ENCODE assay signal across 8 mouse cellular contexts in the genomic region with DNA sequence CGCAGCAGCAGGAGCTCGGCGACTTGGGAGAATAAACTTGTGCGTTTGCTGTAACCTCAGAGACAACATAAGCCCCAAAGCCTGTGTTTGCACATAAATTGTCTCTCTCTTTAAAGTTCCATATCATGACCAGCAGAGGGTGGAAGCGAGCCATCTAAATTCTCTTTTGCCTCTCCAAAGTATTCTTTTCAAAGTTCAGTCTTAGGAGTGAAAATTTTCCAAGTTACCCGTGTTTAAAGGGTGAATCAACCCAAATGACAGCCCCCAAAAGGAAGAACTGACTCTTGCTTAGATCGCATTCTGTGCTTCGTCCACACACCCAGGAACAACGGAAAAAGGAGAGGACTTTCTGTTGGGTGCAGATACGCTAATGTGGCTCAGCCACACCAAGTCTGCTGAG. TPM values are rescaled to one million over a fixed set of nuclear protein-coding genes. Genes with fewer than 3 reads are reported as not detected.
A peak's percentile ranks its signal among the peaks of the same experiment; 100 is the strongest.
DNase-seq lines count a peak whose midpoint lies in the region; ATAC-seq and TF ChIP-seq lines count a peak whose summit lies in the region.

No protein-coding gene starts in this region.

- peak; percentile 43 to 82 for DNase-seq in adrenal gland, adult (ENCODE audit: inconsistent age in 2 of 2, low spot score in 1 of 2)
- DNase-seq in adrenal gland, postnatal 4 days (ENCODE audit: low spot score in 2 of 2) = no peak
- DNase-seq in urinary bladder, postnatal 14 days (ENCODE audit: low spot score) = peak; percentile 52
- DNase-seq in urinary bladder, postnatal 4 days (ENCODE audit: low spot score in 2 of 2) = no peak
- peak; percentile 75 for DNase-seq in lung, postnatal 0 days (ENCODE audit: low spot score)
- DNase-seq in testis, postnatal 10 days (ENCODE audit: low spot score) = peak; percentile 72

- TF ChIP-seq EP300 in lung, postnatal 0 days (IDR thresholded peaks at IDR 0.05) = no peak

- H3K27me3 ChIP-seq in heart, embryonic 11.5 days (ENCODE audit: control insufficient read depth, insufficient read depth, low read length) = no peaks in the 10 kb centered on the region
- no peaks in the 10 kb centered on the region for H3K27me3 ChIP-seq in kidney, embryonic 15.5 days
- H3K27me3 ChIP-seq in lung, postnatal 0 days (replicated peaks; ENCODE audit: insufficient read depth, low read length) = no peaks in the 10 kb centered on the region

- no peak overlapping the region for H3K9ac ChIP-seq in heart, embryonic 11.5 days (ENCODE audit: low read depth, low read length)
- no peak overlapping the region for H3K9ac ChIP-seq in kidney, embryonic 15.5 days
- no peak overlapping the region for H3K9ac ChIP-seq in lung, postnatal 0 days (replicated peaks; ENCODE audit: low read depth)

- H3K27ac ChIP-seq in heart, embryonic 11.5 days (ENCODE audit: low read depth, low read length) = no peak overlapping the region
- no peak overlapping the region for H3K27ac ChIP-seq in kidney, embryonic 15.5 days
- H3K27ac ChIP-seq in lung, postnatal 0 days (ENCODE audit: low read length) = no peak overlapping the region

- H3K36me3 ChIP-seq in heart, embryonic 11.5 days (ENCODE audit: control insufficient read depth, insufficient read depth, low read length) = no peaks in the 10 kb centered on the region
- H3K36me3 ChIP-seq in kidney, embryonic 15.5 days = no peaks in the 10 kb centered on the region
- H3K36me3 ChIP-seq in lung, postnatal 0 days (ENCODE audit: insufficient read depth, low read length) = no peaks in the 10 kb centered on the region

- no peak for ATAC-seq in heart, embryonic 11.5 days (replicated peaks; ENCODE audit: insufficient number of reproducible peaks, low FRiP score, low TSS enrichment)
- no peak for ATAC-seq in kidney, embryonic 15.5 days (replicated peaks; ENCODE audit: low FRiP score)
- no peak for ATAC-seq in lung, postnatal 0 days

- H3K9me3 ChIP-seq in heart, embryonic 11.5 days (replicated peaks; ENCODE audit: control insufficient read depth, low read length) = no peaks in the 10 kb centered on the region
- H3K9me3 ChIP-seq in kidney, embryonic 15.5 days (replicated peaks) = no peaks in the 10 kb centered on the region
- H3K9me3 ChIP-seq in lung, postnatal 0 days (ENCODE audit: low read length) = no peaks in the 10 kb centered on the region

- WGBS in heart, embryonic 11.5 days (ENCODE audit: insufficient replicate concordance) = 6% methylated on average over 10 of the region's 10 CpGs
- 3% methylated on average over 10 of the region's 10 CpGs for WGBS in kidney, embryonic 15.5 days
- 7% methylated on average over 10 of the region's 10 CpGs for WGBS in lung, postnatal 0 days

- peak; percentile 73 for TF ChIP-seq CTCF in lung, postnatal 0 days (IDR thresholded peaks at IDR 0.05)

- no peaks in the 10 kb centered on the region for H3K4me1 ChIP-seq in heart, embryonic 11.5 days (ENCODE audit: control insufficient read depth, insufficient read depth, low read length)
- H3K4me1 ChIP-seq in kidney, embryonic 15.5 days = peaks cover 21% of the 10 kb centered on the region
- H3K4me1 ChIP-seq in lung, postnatal 0 days (ENCODE audit: insufficient read depth, low read depth, low read length) = no peaks in the 10 kb centered on the region

- peak overlapping the region; percentile 52 for H3K4me2 ChIP-seq in heart, embryonic 11.5 days
- H3K4me2 ChIP-seq in kidney, embryonic 15.5 days = peak overlapping the region; percentile 57
- peak overlapping the region; percentile 32; the same call in 1 of the 2 replicates for H3K4me2 ChIP-seq in lung, postnatal 0 days (replicated peaks; ENCODE audit: low read depth, low read length)

- no peak overlapping the region for H3K4me3 ChIP-seq in heart, embryonic 11.5 days (ENCODE audit: low read depth, low read length)
- H3K4me3 ChIP-seq in kidney, embryonic 15.5 days (replicated peaks) = peak overlapping the region; percentile 31
- no peak overlapping the region for H3K4me3 ChIP-seq in lung, postnatal 0 days (ENCODE audit: low read depth, low read length)

RNA-seq across cellular contexts. Expression of gene Bhlha9, which starts 17.2 kb away (rescaled TPM):
- total RNA-seq in adrenal gland, postnatal 4 days (2021) = not detected
- 0.17 TPM in 1 of 2 replicates, not detected in the other for polyA plus RNA-seq in heart, embryonic 11.5 days (2014; fragmentation: Nextera tagmentation; extraction: Ambion mirVana)
- 0.30 and 0.54 TPM in 2 replicates for polyA plus RNA-seq in kidney, embryonic 15.5 days (2015; fragmentation: Nextera tagmentation; extraction: Ambion mirVana)
- polyA plus RNA-seq in lung, postnatal 0 days (2015; fragmentation: Nextera tagmentation; extraction: Ambion mirVana) = not detected in 2 replicates

RNA-seq across cellular contexts. Expression of gene Trarg1, which starts 24.5 kb away (rescaled TPM):
- 10 to 100 TPM; 16.4 to 27.0 TPM for total RNA-seq in adrenal gland, postnatal 4 days (2021)
- 0.07 TPM in 1 of 2 replicates, not detected in the other for polyA plus RNA-seq in heart, embryonic 11.5 days (2014; fragmentation: Nextera tagmentation; extraction: Ambion mirVana)
- 1.2 and 2.1 TPM in 2 replicates for polyA plus RNA-seq in kidney, embryonic 15.5 days (2015; fragmentation: Nextera tagmentation; extraction: Ambion mirVana)
- 4.7 and 7.1 TPM in 2 replicates for polyA plus RNA-seq in lung, postnatal 0 days (2015; fragmentation: Nextera tagmentation; extraction: Ambion mirVana)

RNA-seq across cellular contexts. Expression of gene Abr, which starts 33.0 kb away (rescaled TPM):
- 10 to 100 TPM; 64.2 to 68.9 TPM for total RNA-seq in adrenal gland, postnatal 4 days (2021)
- 22.9 and 26.2 TPM in 2 replicates for polyA plus RNA-seq in heart, embryonic 11.5 days (2014; fragmentation: Nextera tagmentation; extraction: Ambion mirVana)
- polyA plus RNA-seq in kidney, embryonic 15.5 days (2015; fragmentation: Nextera tagmentation; extraction: Ambion mirVana) = 44.2 and 48.3 TPM in 2 replicates
- 16.6 and 17.2 TPM in 2 replicates for polyA plus RNA-seq in lung, postnatal 0 days (2015; fragmentation: Nextera tagmentation; extraction: Ambion mirVana)

Comparison
In these comparisons a context has a peak if more than half of its experiments do, and no peak if none do; other contexts are left out.
1. DNase-seq: peak in adrenal gland, adult (2 of 2), urinary bladder, postnatal 14 days (single experiment), lung, postnatal 0 days (single experiment) and testis, postnatal 10 days (single experiment); none in adrenal gland, postnatal 4 days (0 of 2) and urinary bladder, postnatal 4 days (0 of 2).
2. Peak in every context shown above with its lines, with median percentiles within 50 percentile points of each other: H3K4me2 ChIP-seq.